Mouse (Mus musculus) myocyte (in vitro differentiated cells): ENCODE results near the gene Rnf141. TPM values are rescaled to one million over a fixed set of nuclear protein-coding genes. Genes with fewer than 3 reads are reported as not detected.

Source experiments
- H3K27me3 ChIP-seq: one replicate; pipeline ENCODE4 v1.6.1; 2011; ENCODE audit not compliant: control insufficient read depth, insufficient read depth, insufficient read length
- H3K36me3 ChIP-seq: one replicate; pipeline ENCODE4 v1.6.1; 2011; ENCODE audit not compliant: control insufficient read depth, insufficient read depth
- H3K4me2 ChIP-seq: one replicate; pipeline ENCODE4 v1.6.1; 2011; ENCODE audit warnings: low read depth, control low read depth
- H3K4me3 ChIP-seq: one replicate; pipeline ENCODE4 v1.5.1; 2011; ENCODE audit warnings: mild to moderate bottlenecking, control low read depth, moderate library complexity
- H3K79me2 ChIP-seq: one replicate; pipeline ENCODE4 v1.6.1; 2011; ENCODE audit not compliant: control insufficient read depth, insufficient read depth
- H3ac ChIP-seq: one replicate; pipeline ENCODE4 v1.6.1; 2011; ENCODE audit not compliant: control insufficient read depth, insufficient read length
- CEBPB ChIP-seq: IDR thresholded peaks from 2 replicates; pipeline ENCODE4 v1.6.1; 2011; ENCODE audit warnings: mild to moderate bottlenecking, moderate library complexity; ENCODE audit not compliant: poor library complexity, insufficient read depth, severe bottlenecking
- E2F4 ChIP-seq: IDR thresholded peaks from one replicate; pipeline ENCODE4 v1.6.1; 2011; ENCODE audit warnings: mild to moderate bottlenecking, control low read depth, moderate library complexity; ENCODE audit not compliant: insufficient read depth
- MAX ChIP-seq: IDR thresholded peaks from one replicate; pipeline ENCODE4 v1.6.1; 2011; ENCODE audit warnings: low read depth, mild to moderate bottlenecking, control low read depth
- MYOD1 ChIP-seq, 3 experiments: IDR thresholded peaks; one replicate each; pipeline ENCODE4 v1.6.1; 2011; ENCODE audit warnings: control low read depth in 2 of 3, low read depth in 2 of 3, mild to moderate bottlenecking in 2 of 3, moderate library complexity in 1 of 3; ENCODE audit not compliant: insufficient read length in 2 of 3, control insufficient read depth in 1 of 3
- MYOG ChIP-seq, 3 experiments: IDR thresholded peaks; one replicate each; pipeline ENCODE4 v1.6.1; 2011; ENCODE audit warnings: control low read depth in 2 of 3, low read depth in 2 of 3, mild to moderate bottlenecking in 2 of 3; ENCODE audit not compliant: insufficient read length in 2 of 3, control insufficient read depth in 1 of 3, insufficient read depth in 1 of 3
- POLR2A ChIP-seq: IDR thresholded peaks from one replicate; pipeline ENCODE4 v1.6.1; 2011; ENCODE audit warnings: low read depth, mild to moderate bottlenecking, control low read depth, moderate library complexity; ENCODE audit not compliant: insufficient read length
- POLR2AphosphoS2 ChIP-seq: IDR thresholded peaks from one replicate; pipeline ENCODE4 v1.6.1; 2011; ENCODE audit warnings: low read depth, control low read depth; ENCODE audit not compliant: insufficient read length
- REST ChIP-seq: IDR thresholded peaks from one replicate; pipeline ENCODE4 v1.6.1; 2011; ENCODE audit warnings: mild to moderate bottlenecking, control low read depth, moderate library complexity; ENCODE audit not compliant: insufficient read depth, insufficient read length
- SRF ChIP-seq: IDR thresholded peaks from one replicate; pipeline ENCODE4 v1.6.1; 2011; ENCODE audit warnings: low read depth; ENCODE audit not compliant: control insufficient read depth, insufficient read length
- TCF12 ChIP-seq: IDR thresholded peaks from one replicate; pipeline ENCODE4 v1.6.1; 2011; ENCODE audit warnings: mild to moderate bottlenecking, control low read depth; ENCODE audit not compliant: poor library complexity, insufficient read depth, severe bottlenecking
- TCF3 ChIP-seq: IDR thresholded peaks from one replicate; pipeline ENCODE4 v1.6.1; 2011; ENCODE audit warnings: low read depth, control low read depth; ENCODE audit not compliant: insufficient read length
- USF1 ChIP-seq: IDR thresholded peaks from one replicate; pipeline ENCODE4 v1.6.1; 2011; ENCODE audit warnings: low read depth, mild to moderate bottlenecking, control low read depth, moderate library complexity
- polyA plus RNA-seq: library from polyadenylated mRNA; unstranded; fragments of >200 nt; fragmentation: generic; extraction: Trizol; gene quantifications from one replicate; pipeline ENCODE4 v1.2.1, GENCODE M21; 2012; ENCODE audit warnings: missing spikeins

The Rnf141 gene
- polyA plus RNA-seq, 1 experiment = 12.3 TPM

GRCm38 (mm10) chr7:110762605-110763180 is 81.6 kb downstream of the Rnf141 start:
- H3K4me2 ChIP-seq = no peak overlapping the region
- H3K36me3 ChIP-seq = no peaks in the 10 kb centered on the region
- no peak overlapping the region for H3K4me3 ChIP-seq
- no peak overlapping the region for H3ac ChIP-seq
- H3K27me3 ChIP-seq = no peaks in the 10 kb centered on the region
- TF ChIP-seq USF1 (no peak), MAX (no peak), E2F4 (no peak), REST (no peak), MYOG (IDR thresholded peaks at IDR 0.05; ENCODE audit: control insufficient read depth in 1 of 3, insufficient read depth in 1 of 3, insufficient read length in 2 of 3, low read depth in 2 of 3) (no peak), TCF3 (no peak), CEBPB (no peak), TCF12 (no peak), POLR2AphosphoS2 (no peak), MYOD1 (IDR thresholded peaks at IDR 0.05; ENCODE audit: control insufficient read depth in 1 of 3, insufficient read length in 2 of 3, low read depth in 2 of 3) (no peak), POLR2A (no peak), SRF (no peak)
- no peaks in the 10 kb centered on the region for H3K79me2 ChIP-seq

- no peak overlapping the region for H3K4me2 ChIP-seq
- H3K27me3 ChIP-seq = no peaks in the 10 kb centered on the region
- no peaks in the 10 kb centered on the region for H3K36me3 ChIP-seq
- no peak for TF ChIP-seq REST
- TF ChIP-seq MYOD1 (IDR thresholded peaks at IDR 0.05; ENCODE audit: control insufficient read depth in 1 of 3, insufficient read length in 2 of 3, low read depth in 2 of 3) = no peak
- no peak for TF ChIP-seq USF1
- TF ChIP-seq TCF12 = no peak
- no peak for TF ChIP-seq E2F4
- TF ChIP-seq CEBPB = no peak
- TF ChIP-seq SRF = no peak
- TF ChIP-seq POLR2AphosphoS2 = no peak
- TF ChIP-seq POLR2A = no peak
- no peak for TF ChIP-seq TCF3
- TF ChIP-seq MYOG (IDR thresholded peaks at IDR 0.05; ENCODE audit: control insufficient read depth in 1 of 3, insufficient read depth in 1 of 3, insufficient read length in 2 of 3, low read depth in 2 of 3) = no peak
- no peak for TF ChIP-seq MAX
- no peaks in the 10 kb centered on the region for H3K79me2 ChIP-seq
- no peak overlapping the region for H3ac ChIP-seq
- H3K4me3 ChIP-seq = no peak overlapping the region
Measured at GRCm38 (mm10) chr7:110756440-110756839, 87.8 kb downstream of the Rnf141 start.

GRCm38 (mm10) chr7:110753926-110754330 is 90.3 kb downstream of the Rnf141 start:
- no peaks in the 10 kb centered on the region for H3K79me2 ChIP-seq
- no peaks in the 10 kb centered on the region for H3K27me3 ChIP-seq
- H3K36me3 ChIP-seq = no peaks in the 10 kb centered on the region
- peak overlapping the region; percentile 64 for H3K4me2 ChIP-seq
- TF ChIP-seq CEBPB (no peak), MAX (no peak), MYOG (IDR thresholded peaks at IDR 0.05; ENCODE audit: control insufficient read depth in 1 of 3, insufficient read depth in 1 of 3, insufficient read length in 2 of 3, low read depth in 2 of 3) (peak; percentile 21 to 92 (median 82)), TCF3 (no peak), TCF12 (peak; percentile 86), REST (no peak), SRF (no peak), E2F4 (no peak), POLR2AphosphoS2 (no peak), MYOD1 (IDR thresholded peaks at IDR 0.05; ENCODE audit: control insufficient read depth in 1 of 3, insufficient read length in 2 of 3, low read depth in 2 of 3) (peak; percentile 32 to 87 (median 78)), USF1 (peak; percentile 86), POLR2A (no peak)
- no peak overlapping the region for H3K4me3 ChIP-seq
- no peak overlapping the region for H3ac ChIP-seq

- TF ChIP-seq MYOD1 (IDR thresholded peaks at IDR 0.05; ENCODE audit: control insufficient read depth in 1 of 3, insufficient read length in 2 of 3, low read depth in 2 of 3) (peak; percentile 78 to 98 (median 96)), CEBPB (peak; percentile 79), USF1 (peak; percentile 71), E2F4 (no peak), POLR2AphosphoS2 (no peak), TCF12 (peak; percentile 87), POLR2A (no peak), MYOG (IDR thresholded peaks at IDR 0.05; ENCODE audit: control insufficient read depth in 1 of 3, insufficient read depth in 1 of 3, insufficient read length in 2 of 3, low read depth in 2 of 3) (peak in 2 of 3 experiments; percentile 71 to 88), MAX (no peak), SRF (no peak), TCF3 (peak; percentile 28), REST (no peak)
- H3K79me2 ChIP-seq = no peaks in the 10 kb centered on the region
- H3K4me2 ChIP-seq = peak overlapping the region; percentile 64
Measured at GRCm38 (mm10) chr7:110753310-110753709, 90.9 kb downstream of the Rnf141 start.

More at GRCm38 (mm10) chr7:110753310-110753709, 90.9 kb downstream of the Rnf141 start:
- Histone ChIP-seq H3ac (no peak overlapping the region), H3K27me3 (no peaks in the 10 kb centered on the region), H3K4me3 (no peak overlapping the region), H3K36me3 (no peaks in the 10 kb centered on the region)
